Mouse (Mus musculus) gastrocnemius, postnatal 36 days (tissue): ENCODE results near the gene Atp6v0b. TPM values are rescaled to one million over a fixed set of nuclear protein-coding genes. Genes with fewer than 3 reads are reported as not detected.

Source experiments
- DNase-seq, 2 experiments: peaks; one replicate each; pipeline ENCODE4 v3.0.0; 2022
- intact Hi-C: fragments of 180-260 bp; cut with DNase I; formaldehyde crosslinking; loops from one replicate; pipeline ENCODE4 v1.15.1; 2025
- total RNA-seq, 2 experiments: library from RNA; stranded (reverse); gene quantifications; 2 replicates each; pipeline ENCODE4 v1.2.3; 2021

Atp6v0b gene
- total RNA-seq, 2 experiments from 2014 or later = 65.4 to 74.0 TPM

DNA sequence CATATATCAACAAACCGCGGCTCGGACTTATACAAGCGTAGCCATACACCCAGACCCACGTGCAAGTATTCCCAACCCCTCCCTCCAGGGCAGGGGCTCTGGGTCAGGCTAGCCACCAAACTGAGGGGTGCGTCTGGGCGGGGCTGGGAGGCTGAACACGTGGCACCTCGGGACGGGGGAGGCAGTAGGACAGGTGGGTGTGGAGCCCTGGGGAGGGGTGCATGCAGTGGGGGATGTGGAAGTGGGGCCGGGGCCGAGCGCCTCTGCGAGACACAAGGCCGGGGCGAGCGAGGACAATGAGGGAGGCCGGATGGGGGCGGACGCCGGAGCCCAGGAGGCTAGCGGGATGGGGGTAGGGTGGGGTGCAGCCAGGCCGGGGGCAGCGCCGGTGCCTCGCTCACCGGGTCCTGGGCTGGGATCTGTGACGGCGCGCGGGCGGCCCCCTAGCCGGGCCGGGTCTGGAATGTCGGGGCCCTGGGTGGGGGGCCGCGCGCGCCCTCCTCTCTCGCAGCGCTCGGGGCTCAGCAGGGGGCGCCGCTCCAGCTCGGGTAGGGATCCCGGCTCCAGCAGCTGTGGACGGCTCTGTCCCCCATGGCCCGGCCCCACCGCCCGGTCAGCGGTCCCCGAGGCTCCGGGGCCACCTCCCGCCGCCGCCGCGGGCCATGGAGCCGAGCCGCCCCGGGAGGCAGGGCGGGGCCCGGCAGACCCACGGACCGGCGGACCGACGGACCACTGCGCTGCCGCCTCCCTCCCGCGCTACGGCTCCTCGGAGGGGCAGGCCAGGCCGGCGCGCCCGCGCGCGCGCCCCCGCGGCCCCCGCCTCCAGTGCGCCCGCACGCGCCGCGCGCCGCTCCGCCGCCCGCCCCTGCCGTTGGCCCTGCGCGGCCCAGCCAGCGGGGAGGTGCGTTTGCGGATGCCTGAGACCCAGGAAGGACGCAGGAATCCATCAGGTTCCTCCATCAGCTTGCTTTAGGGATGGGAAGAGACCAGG, 4.1 kb downstream of the Atp6v0b start, which contains the start of gene B4galt2:
TSS of gene B4galt2 (minus strand) at position 787 of the 991 bp plus-strand sequence.
- intact Hi-C loops = no loop called here
- peak; percentile 37 to 42 for DNase-seq

DNA sequence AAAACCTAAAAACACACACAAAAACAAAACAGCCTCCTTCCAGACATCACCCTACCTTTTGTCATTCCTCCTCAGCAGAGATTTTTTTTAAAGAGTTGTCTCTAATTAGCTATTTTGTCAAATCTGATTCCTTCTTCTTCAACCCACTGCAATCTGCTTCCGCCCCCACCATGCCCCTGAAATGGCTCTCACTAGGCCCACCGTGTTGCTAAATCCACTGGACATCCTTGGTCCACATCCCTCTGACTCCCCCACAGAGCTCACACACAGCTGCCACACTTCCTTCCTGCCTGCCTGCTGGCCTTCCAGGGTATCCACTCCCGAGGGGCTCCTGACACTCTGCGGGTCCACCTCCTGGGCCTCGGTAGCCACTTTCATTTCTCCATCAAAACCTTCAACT, 8.4 kb downstream of the Atp6v0b start:
- intact Hi-C loops = no loop called here

DNA sequence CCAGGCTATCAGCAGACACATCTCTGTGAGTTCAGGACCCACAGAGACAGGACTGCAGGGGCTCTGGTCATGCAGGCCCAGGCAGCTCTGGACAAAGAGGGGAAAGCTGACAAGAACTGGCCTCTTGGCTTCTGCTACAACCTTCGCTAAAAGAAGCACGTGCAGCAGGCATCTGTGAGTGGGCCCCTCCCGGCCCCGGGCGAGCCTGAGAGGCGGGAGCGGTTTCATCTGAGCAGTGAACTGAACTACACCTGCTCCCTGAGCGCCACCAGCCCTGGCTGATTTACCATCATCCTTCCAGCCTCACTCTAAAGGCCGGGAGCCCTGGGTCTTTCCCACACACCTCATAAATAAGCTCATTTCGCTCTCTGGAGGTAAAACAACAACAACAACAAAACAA, 8.8 kb downstream of the Atp6v0b start:
- intact Hi-C loops = no loop called here
- DNase-seq = no peak

More for the DNA sequence above, 8.4 kb downstream of the Atp6v0b start:
- DNase-seq = no peak

DNA sequence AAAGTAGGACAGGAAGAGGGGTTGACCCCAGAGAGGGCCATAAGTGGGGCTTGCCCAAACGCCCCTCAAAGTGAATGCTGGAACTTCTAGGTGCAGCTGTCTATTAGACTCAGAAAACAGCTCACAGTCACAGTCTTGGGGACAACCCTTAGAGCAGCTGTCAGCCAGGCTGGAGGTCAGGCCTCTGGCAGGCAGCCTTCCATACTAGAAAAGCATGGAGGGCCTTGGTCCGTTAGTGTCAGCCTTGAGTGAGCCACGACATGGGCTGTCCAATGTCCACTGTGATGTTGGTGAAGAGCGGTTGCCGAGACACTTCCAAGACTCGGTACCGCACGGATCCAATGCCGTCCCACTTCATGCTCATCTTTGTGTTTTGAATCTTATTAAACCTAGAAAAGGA, 13.5 kb downstream of the Atp6v0b start:
- intact Hi-C loops = no loop called here
- no peak for DNase-seq

DNA sequence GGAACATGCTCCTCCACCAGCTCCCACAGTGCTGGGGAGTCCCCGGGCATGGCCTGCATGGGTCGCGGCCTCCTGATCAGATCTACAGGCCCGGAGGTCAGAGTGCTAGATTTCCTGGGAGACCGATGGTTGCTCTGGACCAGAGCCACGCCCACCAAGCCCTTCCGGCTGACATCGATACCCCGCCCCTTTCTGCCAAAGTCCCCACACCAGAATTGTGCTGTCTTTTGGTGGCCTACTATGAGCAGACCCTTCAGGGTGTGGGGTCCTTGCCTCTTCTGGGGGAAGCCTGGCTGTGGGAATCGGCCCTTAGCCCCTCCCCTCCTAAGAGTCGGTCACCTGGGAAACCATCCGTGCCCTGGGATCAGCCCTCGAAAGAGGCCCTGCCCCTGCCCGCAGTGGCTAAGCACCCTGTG, 14.7 kb downstream of the Atp6v0b start, which contains the start of gene Ccdc24:
TSS of gene Ccdc24 (minus strand) at position 87 of the 416 bp plus-strand sequence.
- intact Hi-C loops = no loop called here
- no peak for DNase-seq

DNA sequence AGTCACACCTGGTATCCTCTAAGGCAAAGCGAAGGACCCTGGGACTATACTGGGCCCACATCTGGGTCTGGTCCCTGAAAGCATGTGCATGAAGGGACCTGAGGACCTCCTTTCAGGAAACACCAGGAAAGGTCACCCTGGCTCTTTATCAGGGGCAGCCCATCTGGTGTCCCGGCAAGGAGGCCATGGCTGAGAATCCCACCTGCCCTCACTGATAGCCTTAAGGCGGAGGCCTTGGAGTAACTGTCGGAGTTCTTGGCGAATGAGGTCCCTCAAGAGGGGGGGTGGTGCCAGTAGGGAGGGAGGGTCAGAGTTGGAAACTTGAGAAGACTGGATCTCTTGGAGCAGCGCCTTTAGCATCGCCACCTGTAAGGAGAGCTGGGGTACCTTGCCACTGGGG, 15.3 kb downstream of the Atp6v0b start:
- intact Hi-C loops = no loop called here
- DNase-seq = no peak

DNA sequence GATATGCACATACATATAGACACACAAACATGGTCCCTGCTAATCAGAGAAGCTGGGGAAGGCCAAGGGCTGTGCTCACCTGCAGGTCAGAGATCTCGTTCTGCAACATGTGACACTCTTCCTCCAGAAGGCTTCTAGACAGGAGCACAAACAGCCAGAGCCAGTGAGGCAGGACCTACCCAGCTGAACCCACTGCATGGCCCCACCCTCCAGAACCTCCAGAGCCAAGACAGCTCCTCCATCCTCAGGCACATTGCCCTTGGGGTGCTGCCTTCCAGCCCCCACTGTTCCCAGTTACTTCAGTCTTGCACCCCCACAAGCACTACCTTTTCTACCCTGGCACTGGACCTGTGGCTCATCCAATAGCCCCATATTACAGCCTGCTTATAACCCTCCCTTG, 16.7 kb downstream of the Atp6v0b start:
- DNase-seq = no peak
- intact Hi-C loops = no loop called here

DNA sequence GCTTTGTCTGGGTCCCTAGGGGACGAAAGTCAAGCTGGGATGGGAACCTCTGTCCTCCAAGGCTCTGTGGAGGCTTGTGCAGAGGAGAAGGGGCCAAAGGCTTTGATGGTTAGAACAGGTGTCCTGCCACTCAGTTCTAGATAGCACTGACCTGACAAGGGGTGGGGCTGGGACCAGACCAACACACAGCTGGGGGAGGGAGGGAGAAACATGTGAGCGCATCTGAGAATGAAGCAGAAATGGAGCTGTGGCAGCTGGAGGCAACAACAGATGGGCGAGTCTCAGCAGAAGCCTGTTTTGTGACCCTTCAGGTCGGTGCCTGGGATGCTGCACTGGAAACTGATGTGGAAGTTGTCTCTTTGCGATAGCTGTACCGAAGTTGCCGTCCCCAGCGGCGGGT, 17.8 kb downstream of the Atp6v0b start:
- intact Hi-C loops = loop anchor here (10.0 kb wide), 1 partner anchor 155 kb away; no protein-coding TSS in a partner anchor

DNA sequence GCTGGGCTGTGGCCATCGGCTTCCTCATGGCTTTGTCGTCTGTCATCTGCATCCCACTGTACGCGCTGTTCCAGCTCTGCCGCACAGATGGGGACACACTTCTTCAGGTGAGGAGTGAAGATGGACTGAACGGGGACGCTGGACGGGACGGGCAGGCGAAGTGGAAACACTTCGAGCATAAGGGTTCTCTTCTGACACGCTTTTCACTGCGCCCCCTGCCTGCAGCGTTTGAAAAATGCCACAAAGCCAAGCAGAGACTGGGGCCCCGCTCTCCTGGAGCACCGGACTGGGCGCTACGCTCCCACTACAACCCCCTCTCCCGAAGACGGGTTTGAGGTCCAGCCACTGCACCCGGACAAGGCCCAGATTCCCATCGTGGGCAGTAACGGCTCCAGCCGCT, 19.3 kb downstream of the Atp6v0b start:
- intact Hi-C loops = loop anchor here (10.0 kb wide), 1 partner anchor 153 kb away; no protein-coding TSS in a partner anchor
- peak; percentile 47 to 54 for DNase-seq

More for the DNA sequence above, 17.8 kb downstream of the Atp6v0b start:
- DNase-seq = no peak

DNA sequence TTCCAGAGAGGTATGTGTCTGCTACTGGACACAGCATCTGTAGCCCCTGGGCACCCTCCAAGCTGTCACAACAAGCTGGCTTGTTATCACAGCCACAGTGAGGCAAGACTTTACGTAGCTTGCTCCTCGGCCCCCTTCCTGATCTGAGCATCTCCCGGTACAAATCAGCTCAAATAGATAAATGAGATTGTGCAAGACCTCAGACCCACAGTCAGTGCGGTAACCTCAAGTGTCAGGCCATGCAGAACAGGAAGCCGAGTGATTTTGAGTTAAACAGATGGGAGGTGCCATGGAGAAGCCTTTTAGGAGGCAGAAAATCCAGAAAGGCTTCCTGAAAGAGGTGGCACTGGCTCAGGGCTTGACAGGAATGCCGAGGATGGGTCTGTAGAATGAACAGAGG, 20.1 kb downstream of the Atp6v0b start:
- intact Hi-C loops = loop anchor here (10.0 kb wide), 1 partner anchor 152 kb away; no protein-coding TSS in a partner anchor
- DNase-seq = no peak

DNA sequence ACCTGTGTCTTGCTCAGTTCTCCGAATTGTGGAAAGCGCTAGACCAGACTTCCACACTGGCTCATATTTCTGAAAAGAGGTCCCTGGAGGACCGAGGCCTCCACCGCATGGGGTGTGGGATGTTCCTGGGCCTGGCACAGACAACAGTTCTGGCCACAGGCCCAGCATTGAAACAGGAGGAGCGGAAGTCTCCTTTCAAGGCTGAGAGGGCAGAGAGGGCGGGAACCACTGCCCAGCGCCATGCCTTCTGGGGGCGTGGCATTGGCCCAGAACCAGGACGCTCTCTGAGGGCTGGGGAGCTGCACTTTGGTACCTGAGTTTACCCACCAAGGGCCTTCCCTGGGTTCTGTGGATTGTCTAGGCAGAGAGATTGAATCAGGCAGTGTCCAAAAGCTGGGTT, 21.1 kb downstream of the Atp6v0b start:
- intact Hi-C loops = loop anchor here (10.0 kb wide), 1 partner anchor 151 kb away; no protein-coding TSS in a partner anchor
- peak; percentile 69 to 73 for DNase-seq

DNA sequence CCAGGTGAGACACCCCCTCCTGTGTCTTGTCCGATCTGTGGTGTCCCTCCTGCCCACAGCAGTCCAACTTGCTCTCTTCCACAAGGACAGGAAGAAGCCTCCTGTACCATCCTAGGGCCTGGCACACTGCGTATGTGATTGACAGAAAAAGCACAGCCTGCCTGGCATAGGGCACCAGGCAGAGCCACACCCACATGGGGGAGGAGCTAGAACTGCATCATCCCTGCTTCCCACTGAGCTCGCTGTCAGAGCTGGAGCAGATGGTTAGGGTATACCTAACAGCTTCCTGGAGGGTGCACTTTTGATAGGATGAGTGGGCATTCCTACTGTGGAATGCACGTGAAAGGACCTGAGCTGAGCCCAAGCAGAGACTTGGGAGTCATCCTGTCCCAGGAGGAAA, 24.3 kb downstream of the Atp6v0b start:
- intact Hi-C loops = loop anchor here (10.0 kb wide), 1 partner anchor 148 kb away; no protein-coding TSS in a partner anchor
- DNase-seq = no peak

DNA sequence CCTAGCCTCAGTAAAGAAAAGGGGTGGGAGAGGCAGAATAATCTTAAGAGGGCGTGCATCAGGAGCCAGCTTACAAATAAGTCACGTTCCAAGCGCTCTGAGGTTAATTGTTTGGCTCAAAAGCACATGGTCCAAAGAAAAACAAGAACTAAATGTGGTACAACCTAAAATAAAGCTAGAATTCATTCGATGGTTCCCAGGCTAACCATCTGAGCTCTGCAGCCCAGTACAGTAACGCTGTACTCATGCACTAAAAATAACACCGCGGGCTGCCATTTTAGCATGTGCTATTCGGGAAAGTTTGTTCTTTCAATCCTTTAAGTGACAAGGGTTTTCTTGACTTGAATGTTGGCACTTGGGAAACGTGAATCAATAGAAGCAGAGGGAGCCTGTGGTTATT, 26.6 kb downstream of the Atp6v0b start:
- DNase-seq = no peak
- intact Hi-C loops = loop anchor here (10.0 kb wide), 1 partner anchor 146 kb away; no protein-coding TSS in a partner anchor

DNA sequence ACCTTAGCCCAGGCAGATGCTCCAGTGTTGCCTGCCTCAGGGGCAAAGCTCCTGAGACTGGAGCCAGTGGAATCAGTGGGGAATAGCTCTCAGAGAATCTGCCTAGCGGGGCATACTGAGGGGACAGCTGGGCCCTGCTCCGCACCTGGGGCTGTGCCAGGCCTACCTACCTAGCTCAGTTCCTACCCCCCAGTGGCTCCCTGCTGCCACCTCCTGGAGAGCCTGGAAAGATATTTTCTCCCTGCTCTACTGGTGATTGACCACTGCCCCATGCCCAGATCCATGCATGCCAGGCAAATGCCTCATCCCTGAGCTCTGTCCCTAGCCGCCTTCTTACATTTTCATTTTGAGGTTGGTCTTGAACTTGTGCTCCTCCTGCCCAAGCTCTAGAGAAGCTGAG, 28.3 kb downstream of the Atp6v0b start:
- DNase-seq = peak; percentile 45 to 68
- intact Hi-C loops = loop anchor here (2.0 kb wide), 1 partner anchor 30 kb away; no protein-coding TSS in a partner anchor

DNA sequence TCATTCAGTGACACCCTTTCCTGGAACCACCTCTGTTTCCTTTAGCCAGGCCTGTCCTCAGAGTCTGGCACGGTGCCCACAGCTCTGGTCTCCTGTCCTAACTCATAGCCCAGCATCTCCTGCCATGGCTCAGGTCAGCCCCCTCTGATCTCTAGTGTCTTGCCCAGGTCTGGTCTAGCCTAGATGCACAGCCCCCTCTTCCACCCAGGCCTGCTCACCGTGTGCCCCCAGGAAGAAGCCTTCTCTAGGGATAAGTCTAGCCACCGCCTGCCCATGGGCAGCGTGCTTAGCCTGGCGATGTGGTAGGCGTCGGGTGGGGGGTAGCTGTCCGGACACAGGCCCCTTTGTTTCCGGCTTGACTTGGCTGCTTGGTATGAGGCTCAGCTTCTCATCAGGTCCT, 32.0 kb downstream of the Atp6v0b start:
- intact Hi-C loops = no loop called here
- DNase-seq = no peak

DNA sequence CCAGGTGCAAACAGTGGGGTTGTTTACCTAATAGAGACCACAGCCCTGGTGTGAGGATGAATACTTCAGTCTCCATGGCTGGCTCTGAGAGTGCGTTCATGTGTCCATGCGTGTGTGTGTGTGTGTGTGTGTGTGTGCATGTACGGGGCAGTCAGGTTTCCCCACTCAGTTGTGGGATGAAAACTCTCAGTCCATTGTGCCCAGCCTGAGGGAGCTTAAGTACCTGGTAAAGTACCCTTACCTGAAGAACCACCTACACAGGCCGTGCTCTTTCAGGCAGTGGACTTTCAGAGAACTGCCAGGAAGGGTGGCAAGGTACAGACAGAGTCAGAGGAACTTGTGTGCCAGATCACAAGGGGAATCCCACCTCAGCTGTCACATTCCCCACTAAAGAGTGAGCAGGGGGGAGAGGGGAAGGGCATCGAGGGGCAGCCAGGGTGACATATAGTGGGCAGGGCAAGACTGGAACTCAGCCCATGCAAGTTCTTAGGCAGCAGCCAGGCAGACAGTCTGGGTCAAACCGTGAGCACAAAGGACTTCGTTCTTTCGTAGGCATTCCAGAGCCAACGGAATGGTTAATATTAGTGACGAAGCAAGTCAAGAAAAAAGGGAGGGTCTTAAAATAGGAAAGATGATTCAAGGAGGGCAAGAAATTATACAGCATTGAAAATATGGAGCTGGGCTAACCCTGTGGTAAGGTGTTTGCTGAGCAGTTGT, 34.8 kb downstream of the Atp6v0b start:
- intact Hi-C loops = no loop called here
- no peak for DNase-seq

DNA sequence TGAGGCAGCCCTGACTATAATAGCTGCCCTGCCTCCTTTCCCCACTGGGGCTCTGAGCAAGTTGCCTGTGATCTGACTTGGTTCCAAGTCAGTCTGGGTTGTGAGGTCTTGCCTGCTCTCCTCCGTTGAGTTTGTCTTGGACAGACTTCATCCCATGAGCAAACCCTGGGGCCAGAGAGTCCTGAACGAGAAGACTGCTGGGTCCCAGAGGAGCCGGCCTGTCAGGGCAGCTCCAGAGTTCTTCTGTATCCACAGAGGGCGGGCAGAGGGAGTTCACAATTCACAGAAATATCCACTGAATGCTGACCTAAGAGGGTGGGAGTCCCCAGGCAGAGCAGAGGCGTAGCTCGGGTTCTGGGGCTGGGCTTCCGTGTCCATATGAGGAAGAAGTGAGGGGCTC, 36.3 kb downstream of the Atp6v0b start:
- DNase-seq = no peak
- intact Hi-C loops = no loop called here

DNA sequence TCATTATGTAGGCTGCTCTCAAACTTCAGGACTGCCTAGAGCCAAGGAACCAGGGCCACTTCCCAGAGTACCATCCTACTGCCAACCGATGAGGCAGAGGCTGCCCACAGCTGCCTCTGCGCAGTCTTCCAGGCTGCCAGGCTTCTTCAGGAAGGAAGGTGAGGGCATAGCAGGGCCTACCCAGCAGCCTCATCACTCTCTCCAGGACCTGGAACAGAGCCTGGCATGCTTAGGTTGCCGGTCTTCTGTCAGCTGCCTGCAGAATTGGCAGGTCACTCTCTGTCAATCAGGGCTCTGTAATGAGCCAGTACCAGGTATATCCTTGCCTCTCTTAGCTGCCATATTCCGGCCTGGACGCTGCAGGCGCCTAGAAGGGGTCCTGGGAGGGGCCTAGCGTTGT, 37.0 kb downstream of the Atp6v0b start:
- intact Hi-C loops = no loop called here
- DNase-seq = peak in 1 of 2 experiments; percentile 42

DNA sequence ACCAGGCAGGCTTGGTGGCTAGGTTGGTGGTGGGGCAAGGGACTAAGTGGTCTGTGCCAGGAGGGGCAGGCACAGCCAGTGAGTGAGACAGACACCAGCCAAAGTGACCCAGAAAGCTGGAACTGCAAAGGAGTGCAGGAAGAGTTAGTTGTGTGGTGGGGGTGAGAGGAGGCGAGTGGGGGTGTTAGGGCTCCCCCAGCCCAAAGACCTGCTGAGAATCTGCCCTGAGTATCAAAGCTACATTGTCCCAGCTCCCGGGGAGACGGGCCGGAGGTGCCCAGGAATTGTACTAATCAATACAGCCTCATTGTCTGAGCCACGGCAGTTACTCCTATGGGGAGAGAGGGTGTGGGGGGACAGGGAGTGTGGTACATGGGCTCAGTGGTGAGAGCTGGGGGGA, 37.6 kb downstream of the Atp6v0b start:
- DNase-seq = no peak
- intact Hi-C loops = no loop called here

DNA sequence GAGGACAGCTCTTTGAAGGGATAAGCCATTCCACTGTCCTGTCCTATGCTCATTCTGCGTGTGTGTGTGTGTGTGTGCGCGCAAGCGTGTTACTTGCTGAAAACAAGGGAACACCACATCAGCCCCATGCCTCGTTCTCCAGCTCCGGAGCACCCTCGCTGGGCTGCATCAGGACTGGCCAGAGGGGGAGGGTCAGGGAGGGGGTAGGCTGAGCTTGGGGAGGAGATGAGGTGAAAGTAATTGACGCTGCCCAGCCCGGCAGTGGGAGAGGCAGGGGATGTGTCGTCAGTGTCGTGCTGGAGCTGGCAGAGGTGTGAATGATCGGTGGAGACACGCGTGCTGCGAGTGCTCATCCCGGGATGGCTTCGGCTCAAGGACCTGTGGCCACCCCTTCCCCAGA, 38.1 kb downstream of the Atp6v0b start:
- DNase-seq = no peak
- intact Hi-C loops = no loop called here

DNA sequence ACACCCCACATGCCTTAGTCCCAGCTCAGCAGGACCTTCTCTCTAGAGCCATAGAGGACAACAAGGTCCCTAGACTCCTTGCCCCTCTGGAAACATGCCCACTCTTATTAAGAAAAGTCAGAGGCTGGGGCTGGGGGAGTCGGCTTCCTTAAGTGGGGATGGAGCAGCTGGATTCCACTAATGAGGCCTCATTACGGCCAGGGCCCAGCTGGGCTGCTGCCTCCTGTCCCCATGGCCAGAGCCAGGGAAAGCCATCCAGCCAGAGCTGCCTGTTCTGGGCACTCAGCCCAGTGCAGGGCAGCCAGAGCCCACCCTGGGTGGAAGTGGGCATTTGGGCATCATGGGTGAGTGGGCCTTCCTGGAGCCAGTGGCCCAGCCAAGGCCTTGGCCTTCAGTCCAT, 40.1 kb downstream of the Atp6v0b start:
- intact Hi-C loops = no loop called here
- DNase-seq = peak in 1 of 2 experiments; percentile 0
